Mouse (Mus musculus) liver, embryonic 12.5 days (tissue): ENCODE results near the gene Rhof. TPM values are rescaled to one million over a fixed set of nuclear protein-coding genes. Genes with fewer than 3 reads are reported as not detected.

Source experiments
- ATAC-seq: fragments of 200-750 bp; cut with Nextera tagmentation; 2 replicates; pipeline ENCODE4 v1.8.0; 2017; ENCODE audit warnings: moderate number of reproducible peaks, mild to moderate bottlenecking, moderate library complexity
- H3K27ac ChIP-seq: fragments of 300-500 bp; sonication (generic); 2 replicates; pipeline ENCODE4 v1.5.1; 2016; ENCODE audit warnings: mild to moderate bottlenecking
- H3K27me3 ChIP-seq: fragments of 300-500 bp; sonication (generic); replicated peaks from 2 replicates; pipeline ENCODE4 v1.6.1; 2016; ENCODE audit warnings: mild to moderate bottlenecking, moderate library complexity
- H3K36me3 ChIP-seq: fragments of 300-500 bp; sonication (generic); 2 replicates; pipeline ENCODE4 v1.6.1; 2016; ENCODE audit warnings: mild to moderate bottlenecking, moderate library complexity
- H3K4me1 ChIP-seq: fragments of 300-500 bp; sonication (generic); 2 replicates; pipeline ENCODE4 v1.6.1; 2016
- H3K4me2 ChIP-seq: fragments of 300-500 bp; sonication (generic); 2 replicates; pipeline ENCODE4 v1.6.1; 2016; ENCODE audit warnings: mild to moderate bottlenecking, moderate library complexity
- H3K4me3 ChIP-seq: fragments of 300-500 bp; sonication (generic); 2 replicates; pipeline ENCODE4 v1.5.1; 2016; ENCODE audit warnings: mild to moderate bottlenecking, moderate library complexity
- H3K9ac ChIP-seq: fragments of 300-500 bp; sonication (generic); 2 replicates; pipeline ENCODE4 v1.6.1; 2016; ENCODE audit warnings: mild to moderate bottlenecking, moderate library complexity
- H3K9me3 ChIP-seq: fragments of 300-500 bp; sonication (generic); replicated peaks from 2 replicates; pipeline ENCODE4 v1.6.1; 2016; ENCODE audit warnings: mild to moderate bottlenecking, moderate library complexity
- WGBS: fragments of 180-500 bp; shearing (Covaris S2); methylation state at CpG from one replicate; pipeline ENCODE4 v1.1.7; 2016; ENCODE audit not compliant: insufficient replicate concordance; 5-methylcytosine and 5-hydroxymethylcytosine counted together
- polyA plus RNA-seq: library from polyadenylated mRNA; unstranded; fragments of >200 nt; fragmentation: Nextera tagmentation; extraction: Ambion mirVana; gene quantifications from 2 replicates; pipeline ENCODE4 v1.2.1, GENCODE M21; 2016

The Rhof gene
- polyA plus RNA-seq, 1 experiment from 2014 or later = 4.8 TPM

DNA sequence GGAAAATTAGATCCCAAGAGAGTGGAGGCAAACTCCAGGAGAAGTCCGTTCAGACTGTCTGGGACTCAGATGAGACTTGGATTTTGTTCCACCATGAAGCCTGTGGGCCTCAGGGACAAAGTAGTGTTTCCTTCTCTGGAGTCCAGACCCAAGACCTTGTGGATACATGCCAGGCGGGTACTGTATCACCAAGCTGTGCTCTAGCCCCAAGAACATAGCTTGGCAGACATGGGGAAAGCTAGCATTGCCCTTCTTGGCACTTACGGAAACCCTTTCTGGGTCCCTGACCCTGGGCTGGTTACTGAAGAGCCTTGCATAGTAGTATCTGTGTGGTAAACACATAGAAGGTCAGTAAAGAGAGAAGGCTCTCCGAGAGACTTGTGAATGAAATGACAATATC lies 27.0 kb upstream of the Rhof start:
- no peak for ATAC-seq
- no peaks in the 10 kb centered on the region for H3K27me3 ChIP-seq
- no peak overlapping the region for H3K4me3 ChIP-seq
- H3K9me3 ChIP-seq = no peaks in the 10 kb centered on the region
- H3K4me2 ChIP-seq = no peak overlapping the region
- 0 out of 2 replicates have a peak, but pooled peaks cover 5% of the 10 kb centered on the region for H3K4me1 ChIP-seq
- H3K36me3 ChIP-seq = peaks cover 97% of the 10 kb centered on the region
- no peak overlapping the region for H3K27ac ChIP-seq
- WGBS = 85% methylated on average over 4 of the region's 4 CpGs
- H3K9ac ChIP-seq = no peak overlapping the region

DNA sequence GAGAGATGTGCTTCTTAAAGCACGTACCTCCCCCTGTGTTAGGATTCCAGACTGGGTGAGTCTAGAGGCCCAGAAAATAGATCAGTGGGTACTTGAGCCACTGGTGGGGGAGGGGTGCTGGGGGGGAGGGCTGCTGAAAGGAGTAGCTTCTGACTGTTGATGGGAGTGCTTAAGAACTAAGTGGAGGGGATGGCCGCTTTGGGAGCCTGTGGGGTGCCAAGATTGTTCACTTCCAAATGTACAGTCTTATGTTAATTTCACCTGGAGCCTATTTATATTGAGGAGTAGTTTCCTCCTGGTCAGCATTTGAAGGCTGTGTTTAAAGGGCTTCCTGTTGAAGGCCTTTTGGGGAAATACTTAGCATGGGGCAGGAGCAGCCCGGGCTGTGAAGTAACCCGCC lies 25.5 kb upstream of the Rhof start:
- no peaks in the 10 kb centered on the region for H3K9me3 ChIP-seq
- 0 out of 2 replicates have a peak, but pooled peaks cover 5% of the 10 kb centered on the region for H3K4me1 ChIP-seq
- H3K27ac ChIP-seq = no peak overlapping the region
- H3K27me3 ChIP-seq = no peaks in the 10 kb centered on the region
- H3K36me3 ChIP-seq = peaks cover 97% of the 10 kb centered on the region
- H3K9ac ChIP-seq = no peak overlapping the region
- H3K4me3 ChIP-seq = no peak overlapping the region
- ATAC-seq = no peak
- H3K4me2 ChIP-seq = no peak overlapping the region
- WGBS = 79% methylated on average over 4 of the region's 4 CpGs

DNA sequence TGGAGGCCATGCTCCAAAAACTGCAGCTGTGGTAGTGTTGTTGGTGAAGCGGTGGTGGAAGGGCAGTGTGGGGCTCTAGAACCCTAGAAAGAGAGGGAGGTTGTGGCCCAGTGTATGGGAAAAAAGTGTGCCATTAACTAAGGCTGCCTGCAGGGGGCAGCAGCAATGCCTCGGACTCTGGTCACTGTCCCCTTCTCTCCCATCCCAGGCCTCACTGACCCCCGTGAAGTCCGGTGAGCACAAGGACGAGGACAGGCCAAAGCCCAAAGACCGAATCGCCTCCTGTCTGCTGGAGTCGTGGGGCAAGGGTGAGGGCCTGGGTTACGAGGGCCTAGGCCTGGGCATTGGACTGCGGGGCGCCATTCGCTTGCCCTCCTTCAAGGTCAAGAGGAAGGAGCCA lies 24.3 kb upstream of the Rhof start:
- H3K4me1 ChIP-seq = peaks cover 13% of the 10 kb centered on the region; the same call in 1 of the 2 replicates
- H3K9me3 ChIP-seq = no peaks in the 10 kb centered on the region
- H3K4me3 ChIP-seq = no peak overlapping the region
- no peak overlapping the region for H3K4me2 ChIP-seq
- no peak for ATAC-seq
- no peak overlapping the region for H3K9ac ChIP-seq
- peaks cover 97% of the 10 kb centered on the region for H3K36me3 ChIP-seq
- WGBS = 87% methylated on average over 12 of the region's 12 CpGs
- H3K27me3 ChIP-seq = no peaks in the 10 kb centered on the region
- no peak overlapping the region for H3K27ac ChIP-seq

DNA sequence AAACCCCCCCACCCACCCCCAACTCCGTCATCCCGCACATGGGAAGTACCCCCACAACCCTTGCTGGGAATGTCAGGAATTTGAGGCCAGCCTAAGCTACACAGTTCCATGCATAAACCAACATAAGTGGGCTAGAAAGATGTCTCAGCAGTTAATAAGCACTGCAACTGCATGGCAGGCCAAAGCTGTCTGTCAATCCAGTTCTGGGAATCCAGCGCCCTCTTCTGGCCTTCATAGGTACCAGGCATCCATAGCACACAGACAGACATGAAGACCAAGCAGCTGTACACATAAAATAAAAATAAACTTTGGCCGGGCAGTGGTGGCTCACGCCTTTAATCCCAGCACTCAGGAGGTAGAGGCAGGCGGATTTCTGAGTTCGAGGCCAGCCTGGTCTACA lies 22.9 kb upstream of the Rhof start:
- peaks cover 97% of the 10 kb centered on the region for H3K36me3 ChIP-seq
- peak; percentile 22; the same call in 1 of the 2 replicates for ATAC-seq

DNA sequence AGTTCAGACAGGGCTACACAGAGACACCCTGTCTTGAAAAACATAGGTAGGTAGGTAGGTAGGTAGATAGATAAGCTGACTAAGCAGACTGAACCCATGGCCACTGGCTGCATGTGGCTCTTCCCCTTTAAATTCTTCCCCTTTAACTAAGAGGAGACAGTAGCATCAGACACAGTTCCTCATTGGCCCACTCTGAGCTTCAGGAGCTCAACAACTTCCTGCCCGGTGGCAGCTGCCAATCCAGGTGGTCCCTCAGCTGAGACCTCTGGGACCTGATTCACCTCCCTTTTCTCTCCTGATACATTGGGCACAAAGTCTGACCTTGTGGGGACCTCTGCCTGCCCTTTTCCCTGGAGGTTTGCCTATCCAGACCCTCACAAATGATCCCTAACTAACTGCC lies 20.4 kb upstream of the Rhof start:
- no peak overlapping the region for H3K4me2 ChIP-seq
- no peaks in the 10 kb centered on the region for H3K9me3 ChIP-seq
- H3K27ac ChIP-seq = no peak overlapping the region
- peaks cover 92% of the 10 kb centered on the region for H3K36me3 ChIP-seq
- no peak overlapping the region for H3K4me3 ChIP-seq
- 62% methylated on average over 1 of the region's 1 CpGs for WGBS
- no peak for ATAC-seq
- peaks cover 52% of the 10 kb centered on the region for H3K4me1 ChIP-seq
- no peaks in the 10 kb centered on the region for H3K27me3 ChIP-seq
- H3K9ac ChIP-seq = no peak overlapping the region

More for the DNA sequence above, 22.9 kb upstream of the Rhof start:
- H3K4me1 ChIP-seq = peaks cover 27% of the 10 kb centered on the region
- WGBS = 55% methylated on average over 7 of the region's 7 CpGs
- H3K27ac ChIP-seq = no peak overlapping the region
- H3K9me3 ChIP-seq = no peaks in the 10 kb centered on the region
- H3K27me3 ChIP-seq = no peaks in the 10 kb centered on the region
- no peak overlapping the region for H3K9ac ChIP-seq
- no peak overlapping the region for H3K4me2 ChIP-seq
- H3K4me3 ChIP-seq = no peak overlapping the region

DNA sequence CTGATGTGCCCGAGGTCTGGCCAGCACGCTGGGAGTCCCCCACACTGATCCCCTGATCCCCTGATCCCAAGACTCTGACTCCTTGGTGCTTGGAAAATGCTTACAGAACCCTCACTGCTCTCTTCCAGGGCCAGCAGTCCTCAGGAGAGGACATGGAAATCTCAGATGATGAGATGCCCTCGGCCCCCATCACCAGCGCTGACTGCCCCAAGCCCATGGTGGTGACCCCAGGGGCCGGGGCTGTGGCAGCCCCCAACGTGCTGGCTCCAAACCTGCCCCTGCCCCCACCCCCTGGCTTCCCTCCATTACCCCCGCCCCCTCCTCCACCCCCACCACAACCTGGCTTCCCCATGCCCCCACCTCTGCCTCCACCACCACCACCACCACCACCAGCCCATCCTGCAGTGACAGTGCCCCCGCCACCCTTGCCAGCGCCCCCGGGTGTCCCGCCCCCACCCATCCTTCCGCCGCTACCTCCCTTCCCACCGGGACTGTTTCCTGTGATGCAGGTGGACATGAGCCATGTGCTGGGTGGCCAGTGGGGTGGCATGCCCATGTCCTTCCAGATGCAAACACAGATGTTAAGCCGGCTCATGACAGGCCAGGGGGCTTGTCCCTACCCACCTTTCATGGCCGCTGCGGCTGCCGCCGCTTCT lies 19.3 kb upstream of the Rhof start:
- Histone ChIP-seq H3K4me1 (peaks cover 63% of the 10 kb centered on the region), H3K36me3 (peaks cover 92% of the 10 kb centered on the region), H3K4me2 (peak overlapping the region; percentile 75; the same call in 1 of the 2 replicates), H3K9me3 (no peaks in the 10 kb centered on the region), H3K9ac (no peak overlapping the region), H3K27ac (peak overlapping the region; percentile 33; the same call in 1 of the 2 replicates), H3K27me3 (no peaks in the 10 kb centered on the region), H3K4me3 (no peak overlapping the region)
- WGBS = 90% methylated on average over 19 of the region's 19 CpGs
- no peak for ATAC-seq

DNA sequence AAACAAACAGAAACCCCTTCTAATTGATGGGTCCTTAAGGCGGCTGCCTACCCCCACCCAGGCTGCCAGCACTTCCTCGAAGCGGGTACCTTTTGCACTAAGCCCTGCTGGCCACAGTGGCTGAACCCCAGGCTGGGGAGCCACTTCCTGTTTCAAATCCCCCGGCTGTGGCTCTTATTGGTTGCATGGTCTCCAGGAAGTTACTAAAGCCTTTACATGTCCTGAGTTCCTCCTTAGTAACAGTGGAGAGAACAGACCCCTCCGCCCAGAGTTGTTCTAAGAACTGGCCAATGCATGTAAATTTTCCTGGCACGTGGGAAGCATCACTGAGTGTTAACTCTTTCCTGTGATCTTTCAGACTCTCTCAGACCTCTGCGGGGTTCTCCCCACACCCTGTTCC lies 18.6 kb upstream of the Rhof start:
- ATAC-seq = no peak
- 35% methylated on average over 7 of the region's 7 CpGs for WGBS
- Histone ChIP-seq H3K4me1 (peaks cover 70% of the 10 kb centered on the region), H3K27ac (peak overlapping the region; percentile 75), H3K4me3 (peak overlapping the region; percentile 52), H3K27me3 (no peaks in the 10 kb centered on the region), H3K36me3 (peaks cover 94% of the 10 kb centered on the region), H3K4me2 (peak overlapping the region; percentile 75), H3K9ac (peak overlapping the region; percentile 62), H3K9me3 (no peaks in the 10 kb centered on the region)

DNA sequence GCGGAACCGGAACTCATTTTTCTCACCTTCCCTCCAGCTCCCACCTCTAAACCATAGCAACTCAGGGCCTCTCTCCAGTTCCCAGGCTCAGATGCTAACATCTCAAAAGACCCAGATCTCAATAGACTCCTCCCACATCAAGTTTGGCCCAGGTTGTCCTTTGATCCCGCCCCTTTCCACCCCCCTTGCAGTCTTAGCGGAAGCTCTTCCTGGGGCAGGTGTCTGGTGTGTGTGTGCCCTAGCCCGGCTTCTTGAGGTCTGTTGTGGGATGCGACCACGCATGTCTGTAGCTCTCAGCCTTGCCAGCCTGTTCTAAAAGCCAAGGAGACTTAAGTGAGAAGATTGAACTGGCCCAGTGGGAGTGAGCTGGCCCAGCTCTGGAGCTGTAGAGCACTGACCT lies 18.1 kb upstream of the Rhof start:
- Histone ChIP-seq H3K36me3 (peaks cover 96% of the 10 kb centered on the region), H3K9ac (peak overlapping the region; percentile 62), H3K9me3 (no peaks in the 10 kb centered on the region), H3K4me2 (peak overlapping the region; percentile 75), H3K27me3 (no peaks in the 10 kb centered on the region), H3K27ac (peak overlapping the region; percentile 75), H3K4me3 (peak overlapping the region; percentile 52), H3K4me1 (peaks cover 75% of the 10 kb centered on the region)
- no peak for ATAC-seq
- WGBS = 27% methylated on average over 7 of the region's 7 CpGs

DNA sequence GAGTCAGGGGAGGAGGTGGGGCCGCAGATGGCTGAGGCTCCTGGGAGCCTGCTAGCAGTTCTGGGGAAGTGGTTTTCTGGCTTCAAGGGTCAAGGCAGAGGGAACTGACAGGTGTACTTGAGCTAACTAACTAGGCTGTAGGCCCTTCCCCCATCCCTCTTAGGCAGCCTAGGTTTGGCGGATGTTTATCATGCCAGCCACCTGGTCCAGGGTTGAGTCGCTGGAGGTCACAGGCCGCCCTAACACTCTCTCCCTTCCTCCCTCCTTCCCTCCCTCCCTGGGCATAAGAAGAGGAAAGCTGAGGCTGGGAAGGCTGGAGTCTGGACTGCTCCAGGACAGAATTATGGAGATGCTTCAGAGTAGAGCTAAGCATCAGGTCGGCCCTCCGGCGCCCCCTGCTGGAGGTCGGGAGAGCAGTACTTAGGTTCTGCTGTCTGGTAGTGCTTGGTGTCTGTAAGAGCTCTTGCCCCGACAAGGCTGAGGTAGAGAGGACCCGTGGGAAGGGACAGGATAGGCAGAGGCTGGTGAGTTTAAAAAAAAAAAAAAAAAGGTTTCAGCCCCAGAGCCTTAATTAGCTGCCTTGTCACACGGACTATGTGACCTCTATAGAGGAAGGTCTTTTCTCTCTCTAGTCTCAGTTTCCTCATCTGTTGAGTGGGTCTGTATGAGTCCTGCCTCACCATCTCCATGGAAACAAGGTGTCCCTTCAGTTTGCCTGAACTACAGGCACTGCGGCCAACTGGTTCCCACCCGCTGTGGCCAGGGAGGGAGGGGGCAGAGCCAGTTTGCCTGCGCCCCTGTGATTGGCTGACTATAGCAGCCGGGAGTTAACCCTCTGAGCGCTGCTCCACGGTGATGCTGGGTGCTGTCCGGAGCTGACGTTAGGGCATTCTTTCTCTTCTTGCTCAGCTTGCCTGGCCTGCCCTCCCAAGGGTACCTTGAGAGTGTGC lies 17.2 kb upstream of the Rhof start:
- peak; percentile 84 for ATAC-seq
- 5% methylated on average over 19 of the region's 19 CpGs for WGBS

DNA sequence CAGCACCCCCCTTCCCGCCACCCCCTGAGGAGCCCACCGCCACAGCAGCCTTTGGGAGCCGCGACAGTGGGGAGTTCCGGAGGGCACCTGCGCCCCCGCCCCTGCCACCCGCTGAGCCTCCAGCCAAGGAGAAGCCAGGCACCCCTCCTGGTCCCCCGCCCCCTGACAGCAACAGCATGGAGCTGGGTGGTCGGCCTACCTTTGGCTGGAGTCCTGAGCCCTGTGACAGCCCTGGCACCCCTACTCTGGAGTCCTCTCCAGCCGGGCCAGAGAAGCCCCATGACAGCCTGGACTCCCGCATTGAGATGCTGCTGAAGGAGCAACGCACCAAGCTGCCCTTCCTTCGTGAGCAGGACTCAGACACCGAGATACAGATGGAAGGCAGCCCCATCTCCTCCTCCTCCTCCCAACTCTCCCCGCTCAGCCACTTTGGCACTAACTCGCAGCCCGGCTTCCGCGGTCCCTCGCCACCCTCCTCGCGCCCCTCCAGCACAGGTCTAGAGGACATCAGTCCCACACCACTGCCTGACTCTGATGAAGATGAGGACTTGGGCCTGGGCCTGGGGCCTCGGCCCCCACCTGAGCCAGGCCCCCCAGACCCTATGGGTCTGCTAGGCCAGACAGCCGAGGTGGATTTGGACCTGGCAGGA lies 15.7 kb upstream of the Rhof start:
- Histone ChIP-seq H3K9ac (no peak overlapping the region), H3K4me3 (no peak overlapping the region), H3K9me3 (no peaks in the 10 kb centered on the region), H3K36me3 (peaks cover 89% of the 10 kb centered on the region), H3K27me3 (no peaks in the 10 kb centered on the region), H3K4me2 (peak overlapping the region; percentile 75; the same call in 1 of the 2 replicates), H3K27ac (peak overlapping the region; percentile 75), H3K4me1 (peaks cover 94% of the 10 kb centered on the region)
- WGBS = 89% methylated on average over 25 of the region's 25 CpGs
- ATAC-seq = no peak

More for the DNA sequence above, 17.2 kb upstream of the Rhof start:
- Histone ChIP-seq H3K9me3 (no peaks in the 10 kb centered on the region), H3K36me3 (peaks cover 96% of the 10 kb centered on the region), H3K27ac (peak overlapping the region; percentile 75), H3K9ac (peak overlapping the region; percentile 62), H3K4me2 (peak overlapping the region; percentile 75), H3K4me3 (peak overlapping the region; percentile 52), H3K27me3 (no peaks in the 10 kb centered on the region), H3K4me1 (peaks cover 79% of the 10 kb centered on the region)

DNA sequence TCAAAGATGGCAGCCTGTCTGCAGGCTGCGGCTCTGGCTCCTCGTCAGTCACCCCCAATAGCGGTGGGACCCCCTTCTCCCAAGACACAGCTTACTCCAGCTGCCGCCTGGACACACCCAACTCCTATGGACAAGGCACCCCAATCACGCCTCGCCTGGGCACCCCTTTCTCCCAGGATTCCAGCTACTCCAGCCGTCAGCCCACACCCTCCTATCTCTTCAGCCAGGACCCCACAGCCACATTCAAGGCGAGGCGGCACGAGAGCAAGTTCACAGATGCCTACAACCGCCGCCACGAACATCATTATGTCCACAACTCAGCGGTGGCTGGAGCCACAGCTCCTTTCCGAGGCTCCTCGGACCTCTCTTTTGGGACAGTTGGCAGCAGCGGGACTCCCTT lies 15.1 kb upstream of the Rhof start:
- H3K4me2 ChIP-seq = no peak overlapping the region
- peaks cover 83% of the 10 kb centered on the region for H3K36me3 ChIP-seq
- H3K27ac ChIP-seq = no peak overlapping the region; the same call in 1 of the 2 replicates
- ATAC-seq = no peak
- no peak overlapping the region for H3K9ac ChIP-seq
- H3K27me3 ChIP-seq = no peaks in the 10 kb centered on the region
- H3K4me3 ChIP-seq = no peak overlapping the region
- H3K9me3 ChIP-seq = no peaks in the 10 kb centered on the region
- 71% methylated on average over 17 of the region's 17 CpGs for WGBS
- H3K4me1 ChIP-seq = peaks cover 95% of the 10 kb centered on the region
